Mouse (Mus musculus) adrenal gland, postnatal 14 days (tissue): ENCODE measurements around the gene Npdc1. TPM values are rescaled to one million over a fixed set of nuclear protein-coding genes. Genes with fewer than 3 reads are reported as not detected.

ENCODE experiments used
- DNase-seq: peaks from one replicate; pipeline ENCODE4 v3.0.0; 2021; ENCODE audit warnings: mixed read lengths
- microRNA-seq, 2 experiments: library from miRNA; unstranded; fragments of <30 nt; microRNA quantifications; one replicate each; pipeline ENCODE4 v1.2.0; 2021
- total RNA-seq: library from RNA; stranded (reverse); gene quantifications from 2 replicates; pipeline ENCODE4 v1.2.3, GENCODE M21; 2021

Npdc1 gene
- total RNA-seq, 1 experiment from 2014 or later, result 77.2 TPM

DNA sequence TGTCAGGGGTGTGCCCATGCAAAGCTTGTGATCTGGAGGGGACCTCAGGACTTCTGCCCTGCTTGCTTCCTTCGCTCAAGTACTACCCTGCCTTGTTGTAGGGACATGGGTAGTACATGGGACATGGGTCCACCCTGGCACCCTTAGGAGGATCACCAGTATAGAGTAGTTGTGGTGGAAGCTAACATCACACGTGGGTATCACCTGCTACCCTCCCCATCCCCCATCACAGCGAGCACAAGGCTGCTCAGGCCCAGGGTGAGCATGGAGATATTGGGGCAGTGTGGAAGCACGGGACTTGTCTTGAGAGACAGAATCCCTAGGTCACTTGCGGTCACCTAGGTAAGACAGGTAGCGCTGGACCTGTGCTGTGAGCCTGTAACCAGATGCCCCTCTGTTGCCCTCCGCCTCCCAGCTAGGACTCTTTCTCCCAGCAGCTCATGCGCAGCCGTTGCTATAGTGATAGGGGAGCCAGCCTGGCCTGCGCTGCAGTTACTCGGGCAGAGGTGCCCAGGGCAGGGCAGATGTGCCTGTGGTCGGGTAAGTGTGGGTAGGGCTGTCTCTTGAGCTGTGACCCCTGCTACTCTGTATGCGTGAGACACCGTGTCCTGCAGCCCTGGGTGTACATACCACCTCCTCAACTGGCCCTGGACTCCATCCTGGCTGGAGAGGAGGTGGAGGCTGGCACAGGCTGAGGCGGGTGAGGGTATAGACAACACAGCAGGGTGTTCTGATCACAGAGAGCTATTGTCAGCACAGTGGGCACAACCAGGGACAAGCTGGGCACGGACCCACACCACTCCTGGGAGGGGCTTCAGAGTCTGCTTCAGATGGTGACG lies 31.5 kb downstream of the Npdc1 start:
- no peak for DNase-seq

DNA sequence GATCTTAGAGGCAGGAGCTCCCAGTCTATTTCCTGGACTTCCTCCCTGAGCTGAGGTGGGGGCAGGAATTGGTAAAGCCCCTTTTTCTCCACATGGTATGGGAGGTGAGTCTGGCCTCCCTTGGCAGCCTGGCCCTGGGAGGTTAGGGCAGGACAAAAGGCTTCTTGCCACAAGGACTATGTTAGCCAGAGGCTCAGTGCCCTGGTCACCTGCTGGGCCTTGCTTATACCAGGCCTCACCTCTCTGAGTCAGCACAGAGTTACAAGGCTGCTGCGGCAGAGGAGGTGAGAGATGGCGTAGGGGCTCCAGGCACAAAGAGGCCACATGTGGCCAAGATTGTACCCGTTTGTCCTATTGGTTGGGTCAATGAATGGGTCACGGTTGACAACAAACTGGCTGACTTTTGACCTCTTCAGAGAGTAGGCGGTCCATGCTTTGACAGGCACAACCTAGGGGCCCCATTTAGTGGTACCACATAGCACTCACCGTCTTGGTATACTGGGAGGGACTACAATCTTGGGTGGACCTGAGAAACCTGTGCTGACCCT lies 32.2 kb downstream of the Npdc1 start:
- DNase-seq, result no peak

DNA sequence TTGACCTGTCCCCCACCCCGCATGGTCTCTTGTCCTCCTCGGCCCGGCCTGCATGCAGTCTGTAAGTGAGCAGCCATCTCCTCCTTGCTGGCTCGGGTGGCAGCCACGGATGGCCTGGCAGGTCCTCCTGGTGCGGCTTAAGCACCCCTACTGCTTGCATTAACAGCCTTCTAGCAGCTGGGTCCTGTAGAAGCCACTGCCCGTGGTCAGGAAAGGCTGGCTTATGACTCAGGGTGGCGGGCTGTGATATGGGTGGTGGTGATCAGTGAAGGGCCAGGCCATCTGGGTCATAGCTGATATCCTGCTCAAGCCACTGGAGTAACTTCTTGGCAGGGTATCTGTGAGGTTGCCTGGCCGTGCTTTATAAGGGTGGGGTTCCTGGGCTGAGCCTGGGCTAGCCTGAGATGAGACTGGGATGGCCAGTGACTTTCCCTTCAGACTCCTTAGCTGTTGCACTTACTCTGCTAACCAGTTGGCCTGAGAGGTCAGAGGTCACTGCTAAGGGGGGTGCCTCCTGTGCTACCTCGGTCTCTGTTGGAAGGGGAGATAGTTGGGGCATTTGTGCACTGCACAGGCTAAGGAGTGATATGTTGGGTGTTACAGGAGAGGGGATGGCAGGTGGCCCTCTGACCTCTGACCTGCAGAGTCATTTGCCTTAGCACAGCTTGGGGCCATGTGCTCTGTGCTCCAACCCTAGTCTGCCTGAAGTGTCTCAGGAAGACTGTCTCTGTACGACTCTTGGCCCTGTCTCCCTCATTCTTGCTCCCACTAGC lies 33.4 kb downstream of the Npdc1 start:
- DNase-seq, result no peak

DNA sequence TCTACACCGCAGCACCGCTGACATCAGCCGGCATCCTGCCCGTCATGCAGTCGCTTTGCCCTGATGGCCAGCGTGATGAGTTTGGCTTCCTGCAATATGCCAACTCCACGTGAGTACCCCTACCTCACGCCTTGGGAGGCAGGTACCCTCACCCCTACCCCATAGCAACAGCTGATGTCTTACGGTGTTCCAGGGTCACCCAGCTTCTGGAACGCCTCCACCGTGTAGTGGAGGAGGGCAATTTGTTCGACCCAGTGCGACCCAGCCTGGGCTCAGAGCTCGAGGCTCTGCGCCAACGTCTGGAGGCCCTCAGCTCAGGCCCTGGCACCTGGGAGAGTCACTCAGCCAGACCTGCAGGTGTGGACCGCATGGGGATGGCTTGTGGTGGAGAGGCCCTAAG lies 34.0 kb downstream of the Npdc1 start:
- DNase-seq, result no peak

DNA sequence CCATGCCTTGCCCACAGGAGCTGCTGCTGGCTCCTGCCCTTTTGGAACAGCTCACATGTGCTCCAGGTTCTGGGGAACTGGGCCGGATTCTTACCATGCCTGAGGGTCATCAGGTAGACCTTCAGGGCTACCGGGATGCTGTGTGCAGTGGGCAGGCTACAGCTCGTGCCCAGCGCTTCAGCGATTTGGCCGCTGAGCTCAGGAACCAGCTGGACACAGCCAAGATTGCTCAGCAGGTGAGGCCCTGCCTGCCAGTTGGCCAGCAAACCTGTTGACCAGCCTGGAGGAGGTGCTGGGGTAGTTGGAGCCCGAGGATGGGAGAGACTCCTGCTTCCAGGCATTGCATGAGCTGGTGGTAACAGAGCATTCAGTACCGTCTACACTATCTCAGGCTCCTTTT lies 35.1 kb downstream of the Npdc1 start:
- DNase-seq, result no peak

DNA sequence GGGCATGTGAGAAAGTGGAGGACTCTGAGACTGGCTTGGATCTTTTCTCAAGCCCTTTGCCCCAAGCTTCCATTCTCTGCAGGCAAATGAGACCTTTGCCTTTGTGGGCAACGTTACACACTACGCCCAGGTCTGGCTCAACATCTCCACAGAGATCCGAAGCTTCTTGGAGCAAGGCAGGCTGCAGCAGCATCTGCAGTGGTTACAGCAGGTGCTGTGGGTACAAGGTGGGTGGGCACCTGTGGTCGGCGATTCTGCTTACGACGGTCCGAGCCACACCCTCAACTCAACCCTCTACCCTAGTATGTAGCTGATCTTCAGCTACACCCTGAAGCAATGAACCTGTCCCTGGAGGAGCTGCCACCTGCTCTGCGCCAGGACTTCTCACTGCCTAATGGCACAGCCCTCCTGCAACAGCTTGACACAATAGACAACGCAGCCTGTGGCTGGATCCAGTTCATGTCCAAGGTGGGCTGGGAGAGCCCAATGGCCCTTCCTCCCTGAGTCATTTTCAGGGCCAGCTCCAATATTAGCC lies 37.2 kb downstream of the Npdc1 start:
- no peak for DNase-seq

DNA sequence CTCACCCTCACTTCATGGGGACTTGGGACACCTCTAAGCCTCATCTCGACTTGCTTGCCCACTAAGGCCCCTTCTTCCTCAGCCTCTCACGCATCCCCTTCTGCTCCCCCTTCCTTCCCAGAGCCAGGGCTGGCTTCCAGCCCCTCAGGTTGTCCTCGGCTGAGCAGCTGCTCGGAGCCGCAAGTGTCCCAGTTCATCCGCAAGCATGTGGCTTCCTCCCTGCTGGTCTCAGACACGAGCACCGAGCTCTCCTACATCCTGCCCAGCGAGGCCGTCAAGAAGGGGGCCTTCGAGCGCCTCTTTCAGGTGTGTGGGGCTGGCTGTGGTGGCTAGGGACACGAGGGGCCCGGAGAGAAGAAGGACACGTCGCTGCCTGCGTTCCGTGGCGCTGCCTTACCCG lies 41.9 kb downstream of the Npdc1 start:
- DNase-seq, result no peak

DNA sequence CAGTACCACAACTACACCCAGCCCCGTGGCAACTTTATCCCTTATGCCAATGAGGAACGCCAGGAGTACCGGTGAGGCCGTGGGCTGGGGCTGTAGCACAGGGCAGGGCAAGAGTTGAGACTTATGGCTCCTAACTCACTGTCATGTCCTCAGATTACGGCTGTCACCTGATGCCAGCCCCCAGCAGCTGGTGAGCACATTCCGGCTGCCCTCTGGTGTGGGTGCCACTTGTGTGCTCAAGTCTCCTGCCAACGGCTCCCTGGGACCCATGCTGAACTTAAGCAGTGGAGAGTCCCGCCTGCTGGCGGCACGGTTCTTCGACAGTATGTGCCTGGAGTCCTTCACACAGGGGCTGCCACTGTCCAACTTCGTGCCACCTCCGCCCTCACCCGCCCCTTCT lies 43.5 kb downstream of the Npdc1 start:
- DNase-seq, result no peak

DNA sequence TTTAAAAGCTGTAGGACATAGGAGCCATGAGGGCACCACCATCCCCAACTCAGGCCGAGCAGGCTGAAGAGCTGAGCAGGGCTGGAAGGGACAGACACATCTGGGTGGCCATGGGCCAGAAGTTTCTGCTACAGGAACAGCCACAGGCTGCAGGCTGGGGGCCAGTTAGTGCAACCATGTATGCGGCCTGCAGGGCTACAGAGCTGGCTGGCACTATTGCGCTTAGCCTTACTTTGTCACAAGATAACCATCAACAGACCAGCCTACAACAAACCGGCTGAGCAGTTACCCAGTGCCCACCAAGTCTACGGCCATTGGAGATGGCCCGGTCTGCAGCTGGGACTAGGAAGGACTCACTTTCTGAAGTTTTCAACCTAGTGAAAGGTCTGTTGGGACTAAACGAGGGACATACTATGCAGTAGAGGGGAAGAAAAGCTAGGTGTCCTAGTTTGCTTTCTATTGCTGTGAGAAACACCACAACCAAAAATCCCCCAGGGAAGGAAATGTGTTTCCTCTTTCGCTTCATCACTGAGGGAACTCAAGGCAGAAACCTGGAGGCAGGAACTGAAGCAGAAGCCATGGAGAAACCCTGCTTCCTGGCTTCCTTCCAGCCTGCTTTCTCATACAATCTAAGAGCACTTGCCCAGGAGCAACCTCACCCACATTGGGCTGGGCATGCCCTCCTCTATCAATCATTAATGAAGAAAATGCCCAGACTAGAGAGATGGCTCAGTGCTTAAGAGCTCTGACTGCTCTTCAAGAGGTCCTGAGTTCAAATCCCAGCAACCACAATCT lies 51.9 kb downstream of the Npdc1 start:
- DNase-seq, result no peak

DNA sequence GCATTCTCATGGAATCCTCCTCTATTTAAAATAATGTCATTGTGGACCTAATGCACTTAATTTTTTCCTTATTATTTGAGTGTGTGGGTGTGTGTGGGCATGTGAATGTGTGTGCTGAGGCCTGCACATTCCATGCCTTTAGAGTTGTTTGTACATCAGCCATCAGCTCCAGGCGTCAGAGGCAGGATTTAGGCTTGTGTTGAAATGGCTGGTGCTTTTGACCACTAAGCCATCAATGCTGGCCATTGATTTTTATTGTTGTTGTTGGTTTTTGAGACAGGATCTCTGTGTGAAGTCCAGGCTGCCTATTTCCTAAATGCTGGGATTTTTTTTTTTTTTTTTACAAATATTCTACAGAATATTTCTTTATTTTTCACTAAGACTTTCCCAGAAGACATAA lies 53.8 kb downstream of the Npdc1 start:
- no peak for DNase-seq

DNA sequence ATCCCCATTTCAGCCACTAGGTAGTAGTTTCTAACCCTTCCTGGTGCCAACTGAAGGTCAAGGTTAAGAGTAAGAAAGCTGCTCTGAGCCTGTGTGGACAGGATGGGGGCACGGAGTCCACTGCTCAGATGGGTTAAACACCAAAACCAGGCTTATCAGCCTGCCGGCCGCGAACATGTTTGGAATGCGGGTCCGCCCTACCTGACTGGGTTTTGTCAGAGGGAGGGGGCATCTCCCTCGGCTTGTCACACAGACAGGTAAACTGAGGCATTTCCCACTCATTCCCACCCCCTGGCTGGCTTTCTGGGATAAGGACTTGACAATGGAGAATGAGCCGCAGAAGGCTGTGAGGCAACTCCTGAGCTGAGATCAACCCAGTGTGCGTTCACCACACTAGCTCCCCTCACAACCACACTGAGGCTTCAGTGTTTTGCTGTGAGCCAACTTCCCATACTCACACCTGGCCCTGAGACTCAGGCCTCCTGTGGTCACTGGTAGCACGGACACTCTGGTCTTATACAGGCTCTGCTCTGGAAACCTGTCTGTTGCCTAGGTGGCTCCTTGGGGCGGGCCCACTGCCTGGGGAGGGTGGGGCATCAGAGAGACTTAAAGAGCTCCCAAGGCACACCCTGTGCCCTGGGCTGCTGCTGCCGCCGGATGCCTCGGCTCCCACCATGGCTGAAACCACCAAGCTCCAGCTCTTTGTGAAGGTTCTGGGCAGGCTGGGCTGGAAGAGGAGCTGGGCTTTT lies 57.2 kb downstream of the Npdc1 start, which contains the start of gene Clic3:
Clic3 (plus strand) TSS at position 634 of the 749 bp plus-strand sequence.
- DNase-seq, result no peak

DNA sequence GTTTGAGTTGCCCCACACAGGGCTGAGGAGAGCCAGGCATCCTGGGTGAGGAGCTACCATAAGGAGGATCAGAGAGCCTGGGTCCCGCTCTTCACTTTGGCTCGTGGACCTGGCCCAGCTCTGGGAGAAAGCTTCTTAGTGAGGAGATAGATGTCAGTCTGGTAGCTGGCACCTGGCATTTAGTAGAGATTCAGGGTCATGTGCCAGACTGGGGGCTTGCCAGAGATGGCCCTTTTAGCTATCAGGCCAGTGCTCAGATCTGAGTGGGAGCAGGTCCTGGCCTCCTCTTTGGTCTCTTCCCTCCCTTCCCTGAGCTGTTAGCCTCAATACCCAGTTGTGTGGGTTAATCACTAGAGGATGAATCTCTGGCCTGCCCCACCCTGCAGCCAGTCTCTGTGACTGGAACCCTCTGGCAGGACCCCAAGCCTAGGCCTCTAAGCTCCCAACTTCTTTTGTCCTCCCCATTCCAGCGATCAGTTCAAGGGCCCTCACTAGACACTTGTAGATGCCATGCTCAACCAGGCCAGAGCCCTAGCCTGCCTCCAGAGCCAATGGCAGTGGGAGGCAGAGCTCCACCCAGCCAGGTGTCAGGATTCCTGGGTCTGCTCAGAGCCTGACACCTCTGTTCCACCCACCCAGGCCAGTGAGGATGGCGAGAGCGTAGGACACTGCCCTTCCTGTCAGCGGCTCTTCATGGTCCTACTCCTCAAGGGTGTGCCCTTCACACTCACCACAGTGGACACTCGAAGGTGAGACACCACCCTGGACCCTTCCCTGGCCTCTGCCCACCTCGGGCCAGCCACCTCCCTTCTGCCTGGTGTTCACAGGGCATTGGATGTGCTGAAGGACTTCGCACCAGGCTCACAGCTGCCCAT lies 58.1 kb downstream of the Npdc1 start:
- DNase-seq, result no peak

DNA sequence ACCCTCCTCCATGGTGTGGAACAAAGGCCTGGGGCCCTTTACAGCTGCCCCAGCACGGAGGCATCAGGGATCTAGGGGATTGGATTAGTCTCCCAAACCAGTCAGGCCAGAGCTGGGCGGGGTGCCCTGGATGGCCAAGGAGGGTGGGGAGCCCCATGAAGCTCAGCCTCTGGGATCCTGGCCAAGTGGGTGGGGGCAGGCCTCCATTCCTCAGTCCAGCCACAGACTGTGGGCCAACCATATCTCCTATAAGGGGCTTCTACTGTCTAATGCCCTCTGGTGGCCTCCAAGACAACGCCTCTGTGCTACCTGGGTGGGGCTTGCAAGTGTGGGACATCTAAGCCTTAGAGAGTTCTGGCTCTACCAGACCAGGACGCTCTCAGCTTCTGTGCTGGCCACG lies 59.8 kb downstream of the Npdc1 start:
- peak; percentile 47 for DNase-seq

Small RNA genes lying within 50 kb of the gene (microRNA-seq; reads per million reads assigned to microRNA genes)
- gene Mir3087, result 0.43 to 1.1 reads per million in 2 experiments

Other genes with a start within 250 kb of the Npdc1 start
- gene Nrarp, start 218.6 kb upstream of the Npdc1 start, total RNA-seq, result 8.7 and 9.5 TPM in 2 replicates
- 13.9 and 21.3 TPM in 2 replicates for gene Tor4a, start 202.5 kb upstream of the Npdc1 start, total RNA-seq
- 41.6 and 47.1 TPM in 2 replicates for gene Nelfb, start 187.9 kb upstream of the Npdc1 start, total RNA-seq
- gene Stpg3, start 184.7 kb upstream of the Npdc1 start, total RNA-seq, result not detected in 2 replicates
- gene Fam166a, start 180.6 kb upstream of the Npdc1 start, total RNA-seq, result not detected in 2 replicates
- gene Tubb4b, start 174.6 kb upstream of the Npdc1 start, total RNA-seq, result 290 and 294 TPM in 2 replicates
- gene Slc34a3, start 165.0 kb upstream of the Npdc1 start, total RNA-seq, result not detected in 2 replicates
- gene Rnf224, start 162.6 kb upstream of the Npdc1 start, total RNA-seq, result not detected in 2 replicates
- gene Rnf208, start 157.1 kb upstream of the Npdc1 start, total RNA-seq, result 7.2 and 7.9 TPM in 2 replicates
- not detected in 2 replicates for gene Cysrt1, start 156.9 kb upstream of the Npdc1 start, total RNA-seq
- gene AL732309.1, start 152.5 kb upstream of the Npdc1 start, total RNA-seq, result 3.3 and 3.9 TPM in 2 replicates
- gene Tmem203, start 143.9 kb upstream of the Npdc1 start, total RNA-seq, result 25.6 and 31.0 TPM in 2 replicates
- gene Tprn, start 136.7 kb upstream of the Npdc1 start, total RNA-seq, result 10.9 and 13.4 TPM in 2 replicates
- gene Ssna1, start 126.9 kb upstream of the Npdc1 start, total RNA-seq, result 45.8 and 49.8 TPM in 2 replicates
- gene Anapc2, start 126.9 kb upstream of the Npdc1 start, total RNA-seq, result 63.9 and 66.1 TPM in 2 replicates
- gene Tmem210, start 111.2 kb upstream of the Npdc1 start, total RNA-seq, result not detected in 2 replicates
- gene Lrrc26, start 109.4 kb upstream of the Npdc1 start, total RNA-seq, result not detected in 2 replicates
- 9.7 and 11.0 TPM in 2 replicates for gene Grin1, start 80.2 kb upstream of the Npdc1 start, total RNA-seq
- gene Man1b1, start 67.0 kb upstream of the Npdc1 start, total RNA-seq, result 43.1 and 45.7 TPM in 2 replicates
- gene Dpp7, start 43.0 kb upstream of the Npdc1 start, total RNA-seq, result 19.9 and 20.8 TPM in 2 replicates
- 8.7 and 11.8 TPM in 2 replicates for gene Uap1l1, start 33.7 kb upstream of the Npdc1 start, total RNA-seq
- 3.4 and 3.5 TPM in 2 replicates for gene Sapcd2, start 27.0 kb upstream of the Npdc1 start, total RNA-seq
- 7.6 and 9.5 TPM in 2 replicates for gene Entpd2, start 3.5 kb upstream of the Npdc1 start, total RNA-seq
- 4.7 TPM in 1 of 2 replicates, not detected in the other for gene Fut7, start 23.9 kb downstream of the Npdc1 start, total RNA-seq
- 29.3 and 30.1 TPM in 2 replicates for gene Abca2, start 29.4 kb downstream of the Npdc1 start, total RNA-seq
- gene Clic3, start 57.5 kb downstream of the Npdc1 start, total RNA-seq, result 0.74 and 1.0 TPM in 2 replicates
- gene Paxx, start 61.7 kb downstream of the Npdc1 start, total RNA-seq, result 36.2 and 42.6 TPM in 2 replicates
- 8.7 and 9.9 TPM in 2 replicates for gene Ptgds, start 70.7 kb downstream of the Npdc1 start, total RNA-seq
- not detected in 2 replicates for gene Lcn12, start 94.6 kb downstream of the Npdc1 start, total RNA-seq
- gene Fbxw5, start 101.4 kb downstream of the Npdc1 start, total RNA-seq, result 79.3 and 81.4 TPM in 2 replicates
- gene C8g, start 102.4 kb downstream of the Npdc1 start, total RNA-seq, result 4.4 and 36.5 TPM in 2 replicates
- 21.8 and 24.4 TPM in 2 replicates for gene Traf2, start 147.6 kb downstream of the Npdc1 start, total RNA-seq
- 312 and 335 TPM in 2 replicates for gene Edf1, start 158.5 kb downstream of the Npdc1 start, total RNA-seq
- 4.7 and 5.0 TPM in 2 replicates for gene Mamdc4, start 175.5 kb downstream of the Npdc1 start, total RNA-seq
- 56.6 and 58.1 TPM in 2 replicates for gene Phpt1, start 175.9 kb downstream of the Npdc1 start, total RNA-seq
- 2.1 and 3.0 TPM in 2 replicates for gene Ajm1, start 182.4 kb downstream of the Npdc1 start, total RNA-seq
- gene Rabl6, start 209.2 kb downstream of the Npdc1 start, total RNA-seq, result 72.7 and 87.8 TPM in 2 replicates
- gene Ccdc183, start 218.3 kb downstream of the Npdc1 start, total RNA-seq, result not detected in 2 replicates
- gene Tmem141, start 222.7 kb downstream of the Npdc1 start, total RNA-seq, result 30.5 and 33.1 TPM in 2 replicates
- gene Fcna, start 228.7 kb downstream of the Npdc1 start, total RNA-seq, result 7.0 and 9.7 TPM in 2 replicates